Mouse (Mus musculus): ENCODE data around the gene Brk1. TPM values are rescaled to one million over a fixed set of nuclear protein-coding genes. Genes with fewer than 3 reads are reported as not detected.

Gene Brk1
- polyA plus RNA-seq, 1 experiment = 107 TPM

GRCm38 (mm10) chr6:113605224-113605545 is 613 bp downstream of the Brk1 start:
- Histone ChIP-seq H3K36me3 (ENCODE audit: control insufficient read depth, insufficient read depth, low read length) (no peaks in the 10 kb centered on the region), H3K27ac (ENCODE audit: insufficient read depth, low read length) (peak overlapping the region; percentile 78), H3K27me3 (ENCODE audit: control insufficient read depth, insufficient read depth, low read length) (no peaks in the 10 kb centered on the region), H3K4me1 (ENCODE audit: control insufficient read depth, insufficient read depth, insufficient read length) (peaks cover 4% of the 10 kb centered on the region; the same call in 1 of the 2 replicates), H3K4me3 (ENCODE audit: extremely low read depth, insufficient read depth, insufficient read length) (peak overlapping the region; percentile 96)
- TF ChIP-seq POLR2A (IDR thresholded peaks at IDR 0.05; ENCODE audit: low read depth, low read length) (no peak), CTCF (IDR thresholded peaks at IDR 0.05; ENCODE audit: extremely low read depth, insufficient read depth, insufficient read length, insufficient replicate concordance) (no peak)
- DNase-seq (ENCODE audit: low read depth in 1 of 2, low spot score in 2 of 2) = no peak
- 6% methylated on average over 10 of the region's 10 CpGs for WGBS

GRCm38 (mm10) chr6:113608871-113609270 is 4.3 kb downstream of the Brk1 start:
- WGBS = 90% methylated on average over 6 of the region's 6 CpGs
- DNase-seq (ENCODE audit: low read depth in 1 of 2, low spot score in 2 of 2) = no peak
- TF ChIP-seq POLR2A (IDR thresholded peaks at IDR 0.05; ENCODE audit: low read depth, low read length) = no peak
- no peak for TF ChIP-seq CTCF (IDR thresholded peaks at IDR 0.05; ENCODE audit: extremely low read depth, insufficient read depth, insufficient read length, insufficient replicate concordance)
- Histone ChIP-seq H3K27me3 (ENCODE audit: control insufficient read depth, insufficient read depth, low read length) (no peaks in the 10 kb centered on the region), H3K4me3 (ENCODE audit: extremely low read depth, insufficient read depth, insufficient read length) (no peak overlapping the region), H3K4me1 (ENCODE audit: control insufficient read depth, insufficient read depth, insufficient read length) (peaks cover 4% of the 10 kb centered on the region; the same call in 1 of the 2 replicates), H3K36me3 (ENCODE audit: control insufficient read depth, insufficient read depth, low read length) (no peaks in the 10 kb centered on the region), H3K27ac (ENCODE audit: insufficient read depth, low read length) (no peak overlapping the region)

GRCm38 (mm10) chr6:113609293-113609692 is 4.7 kb downstream of the Brk1 start:
- peaks cover 4% of the 10 kb centered on the region; the same call in 1 of the 2 replicates for H3K4me1 ChIP-seq (ENCODE audit: control insufficient read depth, insufficient read depth, insufficient read length)
- no peak for TF ChIP-seq CTCF (IDR thresholded peaks at IDR 0.05; ENCODE audit: extremely low read depth, insufficient read depth, insufficient read length, insufficient replicate concordance)
- no peak for TF ChIP-seq POLR2A (IDR thresholded peaks at IDR 0.05; ENCODE audit: low read depth, low read length)
- DNase-seq (ENCODE audit: low read depth in 1 of 2, low spot score in 2 of 2) = no peak
- H3K27me3 ChIP-seq (ENCODE audit: control insufficient read depth, insufficient read depth, low read length) = no peaks in the 10 kb centered on the region
- H3K36me3 ChIP-seq (ENCODE audit: control insufficient read depth, insufficient read depth, low read length) = peaks cover 2% of the 10 kb centered on the region; the same call in 1 of the 2 replicates
- 91% methylated on average over 7 of the region's 7 CpGs for WGBS
- H3K4me3 ChIP-seq (ENCODE audit: extremely low read depth, insufficient read depth, insufficient read length) = no peak overlapping the region
- H3K27ac ChIP-seq (ENCODE audit: insufficient read depth, low read length) = no peak overlapping the region

GRCm38 (mm10) chr6:113612258-113612969 is 7.8 kb downstream of the Brk1 start:
- Histone ChIP-seq H3K36me3 (ENCODE audit: control insufficient read depth, insufficient read depth, low read length) (peaks cover 21% of the 10 kb centered on the region), H3K4me1 (ENCODE audit: control insufficient read depth, insufficient read depth, insufficient read length) (no peaks in the 10 kb centered on the region), H3K27ac (ENCODE audit: insufficient read depth, low read length) (no peak overlapping the region), H3K4me3 (ENCODE audit: extremely low read depth, insufficient read depth, insufficient read length) (no peak overlapping the region), H3K27me3 (ENCODE audit: control insufficient read depth, insufficient read depth, low read length) (no peaks in the 10 kb centered on the region)
- DNase-seq (ENCODE audit: low read depth in 1 of 2, low spot score in 2 of 2) = no peak
- 85% methylated on average over 8 of the region's 8 CpGs for WGBS
- no peak for TF ChIP-seq POLR2A (IDR thresholded peaks at IDR 0.05; ENCODE audit: low read depth, low read length)
- TF ChIP-seq CTCF (IDR thresholded peaks at IDR 0.05; ENCODE audit: extremely low read depth, insufficient read depth, insufficient read length, insufficient replicate concordance) = no peak

- DNase-seq (ENCODE audit: low read depth in 1 of 2, low spot score in 2 of 2) = no peak
- Histone ChIP-seq H3K27me3 (ENCODE audit: control insufficient read depth, insufficient read depth, low read length) (no peaks in the 10 kb centered on the region), H3K4me3 (ENCODE audit: extremely low read depth, insufficient read depth, insufficient read length) (no peak overlapping the region), H3K4me1 (ENCODE audit: control insufficient read depth, insufficient read depth, insufficient read length) (no peaks in the 10 kb centered on the region), H3K27ac (ENCODE audit: insufficient read depth, low read length) (no peak overlapping the region), H3K36me3 (ENCODE audit: control insufficient read depth, insufficient read depth, low read length) (peaks cover 24% of the 10 kb centered on the region)
- WGBS = 98% methylated on average over 7 of the region's 7 CpGs
- no peak for TF ChIP-seq CTCF (IDR thresholded peaks at IDR 0.05; ENCODE audit: extremely low read depth, insufficient read depth, insufficient read length, insufficient replicate concordance)
- TF ChIP-seq POLR2A (IDR thresholded peaks at IDR 0.05; ENCODE audit: low read depth, low read length) = no peak
Measured at GRCm38 (mm10) chr6:113614152-113614551, 9.6 kb downstream of the Brk1 start.

- Histone ChIP-seq H3K36me3 (ENCODE audit: control insufficient read depth, insufficient read depth, low read length) (peaks cover 24% of the 10 kb centered on the region), H3K4me1 (ENCODE audit: control insufficient read depth, insufficient read depth, insufficient read length) (no peaks in the 10 kb centered on the region), H3K27me3 (ENCODE audit: control insufficient read depth, insufficient read depth, low read length) (no peaks in the 10 kb centered on the region), H3K27ac (ENCODE audit: insufficient read depth, low read length) (no peak overlapping the region), H3K4me3 (ENCODE audit: extremely low read depth, insufficient read depth, insufficient read length) (no peak overlapping the region)
- WGBS = 93% methylated on average over 8 of the region's 8 CpGs
- no peak for DNase-seq (ENCODE audit: low read depth in 1 of 2, low spot score in 2 of 2)
- TF ChIP-seq POLR2A (IDR thresholded peaks at IDR 0.05; ENCODE audit: low read depth, low read length) (no peak), CTCF (IDR thresholded peaks at IDR 0.05; ENCODE audit: extremely low read depth, insufficient read depth, insufficient read length, insufficient replicate concordance) (no peak)
Measured at GRCm38 (mm10) chr6:113614997-113615396, 10.4 kb downstream of the Brk1 start.

- Histone ChIP-seq H3K4me3 (ENCODE audit: extremely low read depth, insufficient read depth, insufficient read length) (no peak overlapping the region), H3K4me1 (ENCODE audit: control insufficient read depth, insufficient read depth, insufficient read length) (no peaks in the 10 kb centered on the region), H3K27ac (ENCODE audit: insufficient read depth, low read length) (no peak overlapping the region), H3K27me3 (ENCODE audit: control insufficient read depth, insufficient read depth, low read length) (no peaks in the 10 kb centered on the region), H3K36me3 (ENCODE audit: control insufficient read depth, insufficient read depth, low read length) (peaks cover 24% of the 10 kb centered on the region)
- TF ChIP-seq CTCF (IDR thresholded peaks at IDR 0.05; ENCODE audit: extremely low read depth, insufficient read depth, insufficient read length, insufficient replicate concordance) = no peak
- TF ChIP-seq POLR2A (IDR thresholded peaks at IDR 0.05; ENCODE audit: low read depth, low read length) = no peak
- no peak for DNase-seq (ENCODE audit: low read depth in 1 of 2, low spot score in 2 of 2)
- WGBS = 97% methylated on average over 4 of the region's 4 CpGs
Measured at GRCm38 (mm10) chr6:113615489-113615888, 10.9 kb downstream of the Brk1 start.

Measured in spleen, adult 2 months (tissue).